Mouse (Mus musculus) heart, adult 2 months (tissue): ENCODE results near the gene Tbx6. TPM values are rescaled to one million over a fixed set of nuclear protein-coding genes. Genes with fewer than 3 reads are reported as not detected.

Source experiments
- DNase-seq, 2 experiments: peaks; one replicate each; pipeline ENCODE4 v3.0.0; 2021
- H3K27ac ChIP-seq: fragments of 200-600 bp; 2 replicates; pipeline ENCODE4 v1.8.1; 2022
- H3K27me3 ChIP-seq: fragments of 200-500 bp; 2 replicates; pipeline ENCODE4 v1.6.1; 2012; ENCODE audit warnings: mild to moderate bottlenecking, low read length, inconsistent platforms, mixed read lengths; ENCODE audit not compliant: control insufficient read depth, insufficient read depth
- H3K36me3 ChIP-seq: fragments of 200-500 bp; 2 replicates; pipeline ENCODE4 v1.6.1; 2012; ENCODE audit warnings: low read length, inconsistent platforms; ENCODE audit not compliant: control insufficient read depth, insufficient read depth
- H3K4me1 ChIP-seq: fragments of 200-500 bp; 2 replicates; pipeline ENCODE4 v1.6.1; 2011; ENCODE audit warnings: low read length; ENCODE audit not compliant: control insufficient read depth, insufficient read depth
- H3K4me3 ChIP-seq: fragments of 200-600 bp; 2 replicates; pipeline ENCODE4 v1.8.1; 2022
- H3K79me2 ChIP-seq: fragments of 200-500 bp; replicated peaks from 2 replicates; pipeline ENCODE4 v1.6.1; 2012; ENCODE audit warnings: mild to moderate bottlenecking, inconsistent platforms, low read length, moderate library complexity, mixed read lengths; ENCODE audit not compliant: control insufficient read depth, insufficient read depth
- H3K9ac ChIP-seq: fragments of 200-500 bp; 2 replicates; pipeline ENCODE4 v1.6.1; 2012; ENCODE audit warnings: low read depth, mild to moderate bottlenecking, control low read depth, inconsistent platforms, low read length, mixed read lengths
- CTCF ChIP-seq: fragments of 200-600 bp; IDR thresholded peaks from 2 replicates; pipeline ENCODE4 v1.8.1; 2022; ENCODE audit warnings: antibody characterized with exemption, mild to moderate bottlenecking, moderate library complexity
- EP300 ChIP-seq: fragments of 200-500 bp; IDR thresholded peaks from 2 replicates; pipeline ENCODE4 v1.6.1; 2011; ENCODE audit warnings: low read depth, low read length, control low read depth; ENCODE audit not compliant: insufficient read depth
- POLR2A ChIP-seq: fragments of 200-500 bp; IDR thresholded peaks from 2 replicates; pipeline ENCODE4 v1.6.1; 2011; ENCODE audit warnings: mild to moderate bottlenecking, low read depth, low read length, control low read depth; ENCODE audit not compliant: insufficient read depth
- WGBS: fragments of 180-500 bp; shearing (Covaris S2); methylation state at CpG from one replicate; pipeline ENCODE4 v1.1.7; 2018; 5-methylcytosine and 5-hydroxymethylcytosine counted together
- intact Hi-C: fragments of 180-260 bp; cut with DNase I; formaldehyde crosslinking; loops from one replicate; pipeline ENCODE4 v1.15.1; 2025
- polyA plus RNA-seq: library from polyadenylated mRNA; depleted of rRNA; stranded (reverse); fragments of >200 nt; gene quantifications from 2 replicates; pipeline ENCODE4 v1.2.3, GENCODE M21; 2012; rRNA removed
- total RNA-seq, 2 experiments: library from RNA; stranded (reverse); gene quantifications; 2 replicates each; pipeline ENCODE4 v1.2.3; 2021

Tbx6 gene
- total and polyA plus RNA-seq, 3 experiments: 0.44 to 2.9 (median 0.66) TPM

DNA sequence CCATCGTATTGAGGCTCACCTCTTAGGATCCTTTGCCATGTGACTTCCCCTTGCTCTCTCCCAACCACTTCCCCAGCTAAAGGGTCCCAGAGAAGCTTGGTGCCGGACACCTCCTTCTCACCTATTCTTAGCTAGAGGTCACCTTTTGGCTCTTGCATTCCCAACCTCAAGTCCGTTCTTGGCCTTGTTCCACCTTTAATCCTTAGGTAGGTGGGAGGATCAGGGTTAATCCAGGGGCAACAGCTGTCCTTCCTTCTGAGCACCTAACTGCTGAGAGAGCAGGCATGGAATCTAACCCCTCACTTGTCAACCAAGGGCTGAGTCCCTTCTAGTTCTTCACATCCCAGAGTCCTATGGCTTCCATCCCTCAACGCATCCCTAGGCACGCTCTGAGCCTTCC is 44.7 kb downstream of the Tbx6 start:
- Histone ChIP-seq H3K9ac (no peak overlapping the region), H3K27me3 (no peaks in the 10 kb centered on the region), H3K79me2 (no peaks in the 10 kb centered on the region), H3K27ac (no peak overlapping the region), H3K36me3 (no peaks in the 10 kb centered on the region), H3K4me1 (peaks cover 8% of the 10 kb centered on the region), H3K4me3 (no peak overlapping the region)
- 62% methylated on average over 5 of the region's 5 CpGs for WGBS
- intact Hi-C loops: no loop called here
- no peak for DNase-seq
- TF ChIP-seq CTCF (no peak), EP300 (no peak), POLR2A (no peak)

DNA sequence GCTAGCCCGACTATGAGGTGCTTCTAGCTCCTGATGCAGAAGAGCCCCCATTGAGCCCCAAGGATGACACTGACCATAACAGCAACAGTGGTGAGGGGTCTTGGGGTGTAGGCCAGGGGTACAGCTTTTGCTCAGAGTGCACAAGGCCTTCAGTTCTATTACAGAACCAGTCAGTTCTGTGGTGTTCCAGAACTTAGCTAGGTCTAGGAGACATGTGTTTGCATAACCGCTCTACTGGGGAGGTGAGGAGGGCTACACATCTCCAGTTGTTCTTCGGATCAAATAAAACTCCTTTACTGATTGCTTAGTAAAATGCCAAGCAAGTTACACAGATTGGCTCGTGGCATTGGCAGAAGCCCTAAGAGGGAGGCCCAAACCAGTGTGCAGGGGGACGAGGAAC is 50.3 kb downstream of the Tbx6 start, which contains the start of gene 4930451I11Rik:
Gene 4930451I11Rik, minus strand, starts transcription at position 101 of the 400 bp plus-strand sequence.
- no peaks in the 10 kb centered on the region for H3K27me3 ChIP-seq
- no peak within 1 kb of the TSS for H3K9ac ChIP-seq
- no peaks in the 10 kb centered on the region for H3K4me1 ChIP-seq
- no peak within 1 kb of the TSS for H3K27ac ChIP-seq
- H3K4me3 ChIP-seq: no peak within 1 kb of the TSS
- H3K36me3 ChIP-seq: no peaks in the 10 kb centered on the region
- no peak for DNase-seq
- intact Hi-C loops: no loop called here
- TF ChIP-seq EP300 (no peak), POLR2A (no peak), CTCF (no peak)
- WGBS: 58% methylated on average over 5 of the region's 5 CpGs
- no peaks in the 10 kb centered on the region for H3K79me2 ChIP-seq

DNA sequence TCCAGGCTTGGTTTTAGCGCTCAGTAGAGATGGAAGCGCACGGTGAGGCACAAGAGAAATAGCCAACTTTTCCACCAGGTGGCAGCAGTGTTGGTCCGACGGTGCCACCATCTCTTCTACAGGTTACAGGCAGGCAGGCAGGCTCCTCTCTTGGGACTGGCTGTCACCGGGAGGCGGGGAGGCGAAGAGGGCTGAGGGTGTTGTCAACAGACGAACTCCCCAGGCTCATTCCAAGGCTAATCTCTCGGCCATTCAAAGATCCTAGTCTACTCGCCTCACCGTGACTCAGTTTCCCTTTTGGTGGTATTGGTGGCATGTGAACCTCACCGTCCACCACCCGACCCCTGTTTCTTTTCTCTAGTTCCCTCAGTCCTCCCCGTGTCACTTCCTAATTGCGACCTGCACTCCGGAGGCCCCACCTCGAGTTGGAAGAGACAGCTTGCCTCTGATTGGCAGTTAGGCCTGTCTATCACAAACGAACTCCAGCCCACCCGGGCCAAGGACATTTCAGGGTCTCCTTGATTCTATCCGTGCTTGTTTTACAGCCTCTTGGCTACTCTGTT is 50.8 kb downstream of the Tbx6 start:
- TF ChIP-seq POLR2A: no peak
- peak; percentile 77 for TF ChIP-seq EP300
- TF ChIP-seq CTCF: peak; percentile 92
- Histone ChIP-seq H3K79me2 (no peaks in the 10 kb centered on the region), H3K27ac (no peak overlapping the region), H3K36me3 (no peaks in the 10 kb centered on the region), H3K27me3 (no peaks in the 10 kb centered on the region), H3K9ac (no peak overlapping the region), H3K4me1 (no peaks in the 10 kb centered on the region), H3K4me3 (no peak overlapping the region)
- peak; percentile 70 to 75 for DNase-seq
- intact Hi-C loops: loop anchor here (1.0 kb wide), 2 partner anchors 272 to 278 kb away; no protein-coding TSS in a partner anchor
- whole genome bisulfite sequencing: 2% methylated on average over 20 of the region's 21 CpGs

DNA sequence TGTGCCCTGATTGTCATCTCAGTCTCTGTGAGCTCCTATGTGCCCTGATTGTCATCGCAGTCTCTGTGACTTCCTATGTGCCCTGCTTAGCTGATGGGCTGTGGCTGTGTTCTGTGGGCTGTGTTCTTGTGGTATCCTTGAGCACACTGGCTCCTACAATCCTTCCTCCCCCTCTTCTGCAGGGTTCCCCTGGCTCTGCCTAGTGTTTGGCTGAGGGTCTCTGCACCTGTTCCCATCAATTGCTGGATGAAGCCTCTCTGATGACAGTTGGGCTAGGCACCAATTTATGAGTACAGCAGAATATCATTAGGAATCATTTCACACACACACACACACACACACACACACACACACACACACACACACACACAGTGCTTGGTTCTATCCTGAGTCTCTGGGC is 52.0 kb downstream of the Tbx6 start:
- H3K79me2 ChIP-seq: no peaks in the 10 kb centered on the region
- H3K36me3 ChIP-seq: no peaks in the 10 kb centered on the region
- H3K27ac ChIP-seq: no peak overlapping the region
- H3K9ac ChIP-seq: no peak overlapping the region
- H3K4me3 ChIP-seq: no peak overlapping the region
- H3K27me3 ChIP-seq: no peaks in the 10 kb centered on the region
- WGBS: 87% methylated on average over 1 of the region's 1 CpGs
- H3K4me1 ChIP-seq: no peaks in the 10 kb centered on the region
- DNase-seq: no peak
- no peak for TF ChIP-seq CTCF
- TF ChIP-seq EP300: no peak
- no peak for TF ChIP-seq POLR2A
- intact Hi-C loops: no loop called here

Other genes with a start within 250 kb of the Tbx6 start
Only the 30 nearest of the 32 such genes appear.
- gene Eif3c, start 215.1 kb upstream of the Tbx6 start, total RNA-seq: 100 to 1,000 TPM; 133 to 159 TPM
- gene Eif3c, start 215.1 kb upstream of the Tbx6 start, polyA plus RNA-seq: 59.3 and 72.6 TPM in 2 replicates
- gene Apobr, start 196.5 kb upstream of the Tbx6 start, total RNA-seq: under 1 TPM; 0.32 to 0.39 TPM
- 0.47 and 1.1 TPM in 2 replicates for gene Apobr, start 196.5 kb upstream of the Tbx6 start, polyA plus RNA-seq
- gene Cln3, start 195.7 kb upstream of the Tbx6 start, total RNA-seq: 10 to 100 TPM; 12.8 to 12.9 TPM
- 30.0 and 33.2 TPM in 2 replicates for gene Cln3, start 195.7 kb upstream of the Tbx6 start, polyA plus RNA-seq
- not detected for gene Il27, start 186.5 kb upstream of the Tbx6 start, total RNA-seq
- gene Il27, start 186.5 kb upstream of the Tbx6 start, polyA plus RNA-seq: not detected in 2 replicates
- gene Nupr1, start 150.6 kb upstream of the Tbx6 start, total RNA-seq: 1 to 10 TPM; 4.8 to 6.5 TPM
- 10.5 and 13.9 TPM in 2 replicates for gene Nupr1, start 150.6 kb upstream of the Tbx6 start, polyA plus RNA-seq
- gene Sgf29, start 132.2 kb upstream of the Tbx6 start, total RNA-seq: 10 to 100 TPM; 21.6 to 23.4 TPM
- 23.7 and 25.5 TPM in 2 replicates for gene Sgf29, start 132.2 kb upstream of the Tbx6 start, polyA plus RNA-seq
- 10 to 100 TPM; 34.1 to 34.3 TPM for gene Sult1a1, start 105.1 kb upstream of the Tbx6 start, total RNA-seq
- gene Sult1a1, start 105.1 kb upstream of the Tbx6 start, polyA plus RNA-seq: 53.6 and 56.6 TPM in 2 replicates
- 10 to 100 TPM; 49.7 to 63.7 TPM for gene Bola2, start 86.1 kb upstream of the Tbx6 start, total RNA-seq
- gene Bola2, start 86.1 kb upstream of the Tbx6 start, polyA plus RNA-seq: 25.9 and 29.1 TPM in 2 replicates
- gene Slx1b, start 85.7 kb upstream of the Tbx6 start, total RNA-seq: 1 to 10 TPM; 3.6 to 3.9 TPM
- 7.8 and 10.3 TPM in 2 replicates for gene Slx1b, start 85.7 kb upstream of the Tbx6 start, polyA plus RNA-seq
- gene Coro1a, start 73.7 kb upstream of the Tbx6 start, total RNA-seq: 10 to 100 TPM in 1 of 2 experiments, 1 to 10 TPM in 1; 9.8 to 12.1 TPM
- gene Coro1a, start 73.7 kb upstream of the Tbx6 start, polyA plus RNA-seq: 22.2 and 33.7 TPM in 2 replicates
- gene Mapk3, start 21.9 kb upstream of the Tbx6 start, total RNA-seq: 10 to 100 TPM; 45.9 to 53.1 TPM
- gene Mapk3, start 21.9 kb upstream of the Tbx6 start, polyA plus RNA-seq: 111 and 120 TPM in 2 replicates
- gene Gdpd3, start 15.1 kb upstream of the Tbx6 start, total RNA-seq: 1 to 10 TPM; 1.3 TPM
- 4.3 and 75.7 TPM in 2 replicates for gene Gdpd3, start 15.1 kb upstream of the Tbx6 start, polyA plus RNA-seq
- gene Ypel3, start 4.5 kb upstream of the Tbx6 start, total RNA-seq: 10 to 100 TPM; 60.2 to 89.9 TPM
- gene Ypel3, start 4.5 kb upstream of the Tbx6 start, polyA plus RNA-seq: 115 and 144 TPM in 2 replicates
- gene Ppp4c, start 11.0 kb downstream of the Tbx6 start, total RNA-seq: 10 to 100 TPM; 31.8 to 31.9 TPM
- gene Ppp4c, start 11.0 kb downstream of the Tbx6 start, polyA plus RNA-seq: 65.6 and 99.5 TPM in 2 replicates
- gene Fam57b, start 16.2 kb downstream of the Tbx6 start, total RNA-seq: 1 to 10 TPM; 7.4 to 8.8 TPM
- gene Fam57b, start 16.2 kb downstream of the Tbx6 start, polyA plus RNA-seq: 9.0 and 12.8 TPM in 2 replicates
- not detected for gene 4930451I11Rik, start 50.2 kb downstream of the Tbx6 start, total RNA-seq
- not detected in 2 replicates for gene 4930451I11Rik, start 50.2 kb downstream of the Tbx6 start, polyA plus RNA-seq
- not detected for gene Doc2a, start 65.9 kb downstream of the Tbx6 start, total RNA-seq
- gene Doc2a, start 65.9 kb downstream of the Tbx6 start, polyA plus RNA-seq: not detected in 2 replicates
- gene Hirip3, start 80.5 kb downstream of the Tbx6 start, total RNA-seq: 1 to 10 TPM; 5.7 to 6.3 TPM
- 3.6 and 4.4 TPM in 2 replicates for gene Hirip3, start 80.5 kb downstream of the Tbx6 start, polyA plus RNA-seq
- 10 to 100 TPM; 16.8 to 18.3 TPM for gene Ino80e, start 80.9 kb downstream of the Tbx6 start, total RNA-seq
- 25.9 and 29.6 TPM in 2 replicates for gene Ino80e, start 80.9 kb downstream of the Tbx6 start, polyA plus RNA-seq
- gene Taok2, start 103.2 kb downstream of the Tbx6 start, total RNA-seq: 10 to 100 TPM; 37.4 to 39.8 TPM
- 43.1 and 44.7 TPM in 2 replicates for gene Taok2, start 103.2 kb downstream of the Tbx6 start, polyA plus RNA-seq
- 10 to 100 TPM in 1 of 2 experiments, 1 to 10 TPM in 1; 8.6 to 12.0 TPM for gene Tmem219, start 141.4 kb downstream of the Tbx6 start, total RNA-seq
- 27.1 and 33.6 TPM in 2 replicates for gene Tmem219, start 141.4 kb downstream of the Tbx6 start, polyA plus RNA-seq
- gene Kctd13, start 147.4 kb downstream of the Tbx6 start, total RNA-seq: 1 to 10 TPM; 6.7 TPM
- 12.7 and 13.7 TPM in 2 replicates for gene Kctd13, start 147.4 kb downstream of the Tbx6 start, polyA plus RNA-seq
- not detected for gene Asphd1, start 168.1 kb downstream of the Tbx6 start, total RNA-seq
- 0.08 and 0.29 TPM in 2 replicates for gene Asphd1, start 168.1 kb downstream of the Tbx6 start, polyA plus RNA-seq
- 1 to 10 TPM; 5.6 to 6.1 TPM for gene Sez6l2, start 169.1 kb downstream of the Tbx6 start, total RNA-seq
- 5.0 and 5.4 TPM in 2 replicates for gene Sez6l2, start 169.1 kb downstream of the Tbx6 start, polyA plus RNA-seq
- gene Cdipt, start 194.4 kb downstream of the Tbx6 start, total RNA-seq: 10 to 100 TPM; 44.4 to 45.9 TPM
- 133 and 170 TPM in 2 replicates for gene Cdipt, start 194.4 kb downstream of the Tbx6 start, polyA plus RNA-seq
- gene Cdiptos, start 194.6 kb downstream of the Tbx6 start, total RNA-seq: under 1 TPM in 1 of 2 experiments, not detected in 1; 0.39 TPM
- gene Cdiptos, start 194.6 kb downstream of the Tbx6 start, polyA plus RNA-seq: 2.0 and 2.5 TPM in 2 replicates
- gene Mvp, start 233.1 kb downstream of the Tbx6 start, total RNA-seq: 10 to 100 TPM; 50.4 to 59.1 TPM
- gene Mvp, start 233.1 kb downstream of the Tbx6 start, polyA plus RNA-seq: 48.8 and 50.7 TPM in 2 replicates
- gene Pagr1b, start 235.0 kb downstream of the Tbx6 start, total RNA-seq: not detected
- not detected in 2 replicates for gene Pagr1b, start 235.0 kb downstream of the Tbx6 start, polyA plus RNA-seq
- 10 to 100 TPM; 12.8 to 21.4 TPM for gene Pagr1a, start 235.9 kb downstream of the Tbx6 start, total RNA-seq
- gene Pagr1a, start 235.9 kb downstream of the Tbx6 start, polyA plus RNA-seq: 3.6 and 4.3 TPM in 2 replicates
- 10 to 100 TPM; 15.9 to 25.8 TPM for gene Gm42742, start 239.6 kb downstream of the Tbx6 start, total RNA-seq
- 21.7 and 24.3 TPM in 2 replicates for gene Gm42742, start 239.6 kb downstream of the Tbx6 start, polyA plus RNA-seq